Mouse (Mus musculus) granulocyte monocyte progenitor cell, adult 5-6 weeks (primary cell): ENCODE measurements at regions not wholly inside any gene's neighbourhood (a gene's known extent, or its start where the extent isn't known, plus 50 kb on each side); places are given as distances from the start of the nearest gene placed in this dataset.

Experiments used
- ATAC-seq: replicated peaks from 2 replicates; pipeline ENCODE4 v1.8.0; 2016; ENCODE audit warnings: mild to moderate bottlenecking, moderate TSS enrichment, inconsistent platforms; ENCODE audit not compliant: poor library complexity, severe bottlenecking

DNA sequence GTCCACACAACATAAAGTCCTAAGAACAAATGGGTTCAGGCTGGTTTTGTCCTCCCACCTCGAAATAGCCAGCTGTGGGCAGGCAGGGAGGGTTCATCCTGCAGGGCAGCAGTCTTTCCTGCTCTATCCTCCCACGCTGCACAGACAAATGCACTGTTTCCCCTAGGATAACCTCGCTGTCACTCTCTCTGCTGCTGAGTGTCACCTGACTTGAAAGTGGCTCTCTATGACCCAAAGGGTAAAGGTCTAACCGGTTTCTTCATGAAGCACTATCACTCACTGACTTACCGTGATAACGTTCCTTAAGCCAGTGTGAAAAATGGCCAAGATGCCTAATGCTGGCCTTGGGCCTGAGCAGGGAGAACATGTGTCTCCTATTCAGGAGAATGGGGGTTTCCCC is 78.2 kb upstream of the Spdye4c start:
- no peak for ATAC-seq

DNA sequence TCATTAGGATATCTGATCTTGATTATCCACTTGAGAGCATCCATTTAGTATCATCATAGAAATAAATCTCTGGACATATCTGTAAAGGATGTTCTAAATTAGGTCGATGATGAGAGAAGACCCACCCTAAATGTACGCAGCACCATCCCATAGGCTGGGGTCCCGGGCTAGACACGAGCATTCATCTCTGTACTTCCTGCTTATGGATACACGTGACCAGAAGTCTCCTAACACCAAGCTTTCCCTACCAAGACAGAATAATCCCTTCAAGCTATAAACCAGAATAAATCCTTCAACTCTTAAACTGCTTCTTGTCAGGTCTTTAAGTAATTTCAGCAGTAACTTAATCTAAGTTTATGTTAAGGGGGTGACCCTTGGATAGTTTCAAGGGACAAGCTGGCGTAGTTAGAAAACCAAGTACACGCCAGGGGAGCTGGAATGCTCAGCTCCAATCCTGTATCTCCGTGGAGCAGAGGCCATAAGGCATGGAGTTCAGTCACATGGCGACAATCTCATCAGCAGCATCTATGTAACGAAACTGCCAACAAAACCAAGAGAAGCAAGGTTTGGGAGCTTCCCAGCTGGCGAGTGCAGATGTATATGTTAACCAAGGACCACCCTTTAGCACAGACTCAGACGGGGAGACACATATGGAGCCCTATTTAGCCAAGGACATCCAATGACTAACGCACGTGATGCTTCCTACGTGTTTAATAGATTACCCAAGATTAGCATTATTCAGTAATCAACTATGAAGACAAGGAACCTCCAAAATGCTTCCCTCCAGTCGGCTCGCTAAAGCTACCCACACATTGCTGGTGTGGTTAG is 76.3 kb upstream of the Spdye4c start:
- no peak for ATAC-seq

DNA sequence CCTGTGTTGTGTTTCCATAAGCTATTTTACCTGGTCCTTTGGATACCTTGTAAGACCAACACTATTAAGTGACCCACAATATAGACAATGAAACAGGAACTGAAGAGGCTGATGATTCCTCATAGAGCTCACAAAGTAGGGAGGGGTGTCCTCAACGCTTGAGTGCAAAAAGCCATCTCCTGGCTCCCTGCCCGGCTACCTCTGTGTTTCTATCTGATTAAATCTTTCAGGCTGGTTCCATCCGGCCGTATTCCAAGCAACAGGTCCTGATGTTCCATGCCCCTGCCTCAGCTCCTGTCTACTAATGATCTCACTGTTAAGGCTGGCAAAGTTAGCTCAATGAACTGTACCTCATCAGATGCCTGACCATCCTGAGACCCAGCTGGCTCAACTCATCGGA is 75.3 kb upstream of the Spdye4c start:
- ATAC-seq: no peak

DNA sequence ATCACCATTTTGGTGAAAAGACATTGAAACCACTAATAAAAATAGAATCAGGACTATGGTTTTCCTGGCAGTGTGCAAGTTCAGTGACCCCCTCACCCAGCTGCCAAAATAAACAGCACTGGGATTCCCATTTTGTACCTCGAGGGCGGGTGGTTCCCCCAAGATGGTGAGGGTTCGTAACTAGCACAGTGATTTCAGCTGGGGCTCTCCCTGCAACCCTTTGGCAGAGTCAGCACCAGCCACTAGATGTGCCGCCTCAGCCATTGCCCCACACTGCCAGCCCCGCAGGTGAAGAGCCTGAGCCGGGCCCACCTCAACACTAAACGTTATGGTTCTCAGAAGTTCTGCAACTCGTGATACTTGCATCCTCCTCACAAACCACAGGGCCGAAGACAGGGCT is 74.3 kb upstream of the Spdye4c start:
- ATAC-seq: no peak

DNA sequence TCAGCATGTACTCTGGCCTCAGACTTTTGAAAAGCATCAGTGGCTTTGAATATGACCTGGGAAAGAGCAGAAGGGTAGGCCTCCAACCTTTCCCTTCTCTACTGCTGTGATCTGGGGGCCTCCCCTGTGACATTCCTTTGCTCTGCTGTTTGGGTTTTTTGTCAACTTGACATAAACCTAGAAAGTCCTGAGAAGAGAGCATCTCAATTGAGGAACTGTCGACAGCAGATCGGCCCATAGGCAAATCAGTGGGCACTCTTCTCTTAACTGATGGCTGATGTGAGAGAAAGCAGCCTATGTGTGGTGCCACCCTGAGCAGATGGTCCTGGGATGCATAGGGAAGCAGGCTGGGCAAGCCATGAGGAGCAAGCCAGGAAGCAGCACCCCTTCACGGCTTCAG is 72.9 kb upstream of the Spdye4c start:
- ATAC-seq: no peak

DNA sequence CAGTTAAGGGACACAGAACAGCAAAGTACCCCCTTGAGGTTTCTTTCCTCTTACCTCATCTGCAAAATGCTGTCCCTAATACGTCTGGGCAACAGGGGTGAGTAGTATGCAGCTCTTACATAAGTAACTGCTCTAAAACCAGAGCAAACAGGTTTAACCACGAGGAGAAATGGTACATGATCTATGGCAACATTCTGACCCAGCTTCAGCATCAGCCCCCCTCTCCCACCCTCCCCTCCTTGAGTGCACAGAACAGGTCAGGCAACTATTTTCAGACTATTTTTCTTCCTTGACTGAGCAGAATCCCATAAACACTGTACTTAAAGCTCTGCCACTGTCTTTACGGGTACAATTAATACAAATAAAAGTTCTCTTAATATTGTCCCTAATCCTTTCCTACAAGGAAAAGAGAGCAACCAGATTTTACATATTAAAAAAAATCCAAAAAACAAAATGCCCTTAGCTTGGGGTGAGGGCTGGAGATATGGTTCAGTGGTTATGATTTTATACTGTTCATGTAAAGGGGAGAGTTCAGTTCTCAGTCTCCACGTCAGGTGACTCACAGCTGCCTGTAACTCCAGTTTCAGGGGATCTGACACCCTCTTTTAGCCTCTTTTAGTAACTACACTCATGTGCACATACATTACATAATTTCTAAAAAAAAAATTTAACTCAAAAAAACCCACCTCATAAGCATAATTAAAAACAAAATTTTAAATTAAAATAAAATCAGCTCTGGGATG is 69.1 kb upstream of the Spdye4c start:
- no peak for ATAC-seq

DNA sequence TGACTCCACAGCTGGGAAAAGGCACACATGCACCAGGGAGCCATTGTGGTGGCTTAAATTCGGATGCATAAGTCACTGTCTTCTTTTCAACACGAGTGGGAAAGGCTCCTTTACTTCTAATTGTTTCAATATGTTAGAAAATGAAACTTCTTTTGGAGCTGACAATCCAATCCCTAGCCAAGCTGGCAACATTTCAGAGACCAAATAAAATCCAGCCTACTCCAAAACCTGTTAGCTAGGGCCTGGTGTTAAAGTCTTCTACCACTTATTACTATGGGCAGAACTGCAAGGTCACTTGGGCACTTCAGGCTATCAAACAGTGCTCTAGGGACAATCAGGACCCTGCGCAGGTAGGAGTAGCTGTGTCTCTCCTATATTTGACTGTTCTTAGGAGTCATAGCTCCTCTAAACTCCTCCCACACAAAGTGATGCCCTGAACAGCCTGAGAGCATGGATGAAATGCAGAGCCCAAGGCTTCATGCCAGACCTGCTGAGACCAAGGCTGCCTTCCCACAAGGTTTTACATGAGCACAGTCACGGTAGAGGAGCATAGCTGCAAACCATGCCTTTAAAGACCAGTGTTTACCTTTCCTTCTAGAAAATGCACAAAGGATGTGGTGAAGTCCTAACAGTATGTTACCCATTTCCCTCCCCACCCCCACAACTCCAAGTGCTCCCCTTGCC is 67.4 kb upstream of the Spdye4c start:
- no peak for ATAC-seq

DNA sequence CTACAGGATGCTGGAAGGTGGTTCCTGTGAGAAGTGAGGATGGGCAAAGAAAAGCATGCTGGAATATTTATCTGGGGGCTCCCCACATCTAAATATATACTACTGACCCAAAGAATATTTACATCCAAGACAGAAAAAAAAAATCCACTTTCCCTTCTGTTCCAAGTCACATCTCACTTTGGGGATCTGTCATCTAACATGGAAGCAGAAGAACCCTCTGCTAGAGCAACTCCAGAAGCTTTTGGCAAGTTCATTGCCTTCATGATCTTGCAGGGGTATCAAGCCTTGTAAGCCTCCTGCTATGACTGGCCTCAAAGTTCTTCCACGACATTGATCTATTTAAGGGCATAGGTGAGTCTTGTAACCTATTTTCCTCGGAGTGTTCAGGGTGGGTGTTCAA is 64.9 kb upstream of the Spdye4c start:
- no peak for ATAC-seq

DNA sequence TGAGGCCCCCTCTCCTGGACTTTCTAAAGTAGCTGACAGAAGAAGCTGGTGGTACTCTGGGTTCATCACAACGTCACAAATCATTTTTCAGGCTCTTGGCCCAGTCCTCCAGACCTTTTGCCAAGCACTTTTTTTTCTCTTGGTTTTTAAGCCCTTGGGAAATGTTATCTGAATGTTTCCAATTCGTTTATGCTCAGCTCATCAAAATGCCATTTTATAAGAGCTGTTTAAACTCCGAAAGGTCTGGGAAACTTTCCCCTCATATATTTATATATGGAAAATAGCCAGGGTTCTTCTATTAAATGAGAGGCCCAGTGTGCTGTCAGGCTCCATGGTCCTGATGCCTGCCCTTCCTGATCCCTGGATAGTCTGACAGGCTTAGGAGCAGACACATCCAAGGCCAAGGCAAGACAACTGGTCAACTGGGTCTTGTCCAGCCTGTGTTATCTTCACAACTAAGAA is 64.1 kb upstream of the Spdye4c start:
- ATAC-seq: no peak

DNA sequence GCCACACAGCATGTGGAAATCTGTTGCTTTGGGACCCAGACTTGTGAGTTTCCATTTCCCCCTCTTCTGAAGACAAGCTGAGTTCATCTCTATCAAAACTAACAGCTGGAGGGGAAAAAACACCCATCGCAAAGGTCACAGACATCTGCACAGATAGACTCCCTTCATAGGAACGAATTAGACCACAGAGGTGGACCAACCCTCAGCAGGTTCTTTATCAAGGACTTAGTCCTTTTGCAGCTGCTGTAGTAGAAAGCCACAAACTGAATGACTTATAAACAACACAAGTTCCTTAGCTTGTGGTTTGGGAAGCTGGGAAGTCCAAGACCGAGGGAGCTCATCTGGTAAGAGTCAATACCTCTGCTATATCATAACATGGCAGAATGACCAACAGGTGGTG is 54.7 kb upstream of the Spdye4c start:
- ATAC-seq: no peak

DNA sequence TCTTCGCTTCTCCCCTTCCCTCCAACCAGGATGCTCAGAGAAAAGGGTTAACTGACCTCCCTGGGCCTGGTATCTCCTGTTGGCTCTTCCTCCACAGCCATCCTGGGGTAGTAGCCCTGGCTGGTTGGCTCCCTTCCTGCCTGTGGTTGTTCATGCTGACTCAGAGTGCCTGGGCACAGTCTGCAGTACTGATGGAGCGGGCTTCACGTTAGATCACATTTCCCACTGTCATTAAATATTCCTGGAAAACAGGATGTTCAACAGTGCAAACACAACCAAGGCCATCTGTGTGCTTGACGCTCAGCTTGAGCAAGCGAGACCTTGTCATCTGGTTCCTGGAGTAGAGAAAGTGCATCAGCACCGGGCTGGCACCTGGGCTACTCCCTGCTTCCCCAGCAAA is 53.6 kb upstream of the Spdye4c start:
- ATAC-seq: no peak

DNA sequence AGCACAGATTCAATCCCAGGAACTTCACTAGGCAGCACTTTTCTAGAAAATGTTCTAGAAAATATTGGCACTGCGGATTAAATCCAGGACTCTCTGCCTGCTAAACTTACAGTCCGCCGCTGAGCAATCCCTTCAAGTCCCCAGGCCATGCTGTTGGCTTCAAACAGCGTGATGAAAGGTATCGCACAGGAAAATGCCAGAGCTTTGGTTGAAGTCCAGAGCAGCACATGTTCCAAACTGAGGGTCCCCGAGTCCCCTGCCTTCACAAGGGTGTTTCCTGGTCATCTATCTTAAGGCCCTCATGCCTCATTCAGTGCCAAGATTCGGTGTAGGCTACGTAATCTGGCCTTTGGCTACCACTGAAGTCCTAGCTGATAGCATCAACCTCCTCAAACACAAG is 52.3 kb upstream of the Spdye4c start:
- no peak for ATAC-seq
